ENCODE assay signal across 10 mouse cellular contexts in the genomic region with DNA sequence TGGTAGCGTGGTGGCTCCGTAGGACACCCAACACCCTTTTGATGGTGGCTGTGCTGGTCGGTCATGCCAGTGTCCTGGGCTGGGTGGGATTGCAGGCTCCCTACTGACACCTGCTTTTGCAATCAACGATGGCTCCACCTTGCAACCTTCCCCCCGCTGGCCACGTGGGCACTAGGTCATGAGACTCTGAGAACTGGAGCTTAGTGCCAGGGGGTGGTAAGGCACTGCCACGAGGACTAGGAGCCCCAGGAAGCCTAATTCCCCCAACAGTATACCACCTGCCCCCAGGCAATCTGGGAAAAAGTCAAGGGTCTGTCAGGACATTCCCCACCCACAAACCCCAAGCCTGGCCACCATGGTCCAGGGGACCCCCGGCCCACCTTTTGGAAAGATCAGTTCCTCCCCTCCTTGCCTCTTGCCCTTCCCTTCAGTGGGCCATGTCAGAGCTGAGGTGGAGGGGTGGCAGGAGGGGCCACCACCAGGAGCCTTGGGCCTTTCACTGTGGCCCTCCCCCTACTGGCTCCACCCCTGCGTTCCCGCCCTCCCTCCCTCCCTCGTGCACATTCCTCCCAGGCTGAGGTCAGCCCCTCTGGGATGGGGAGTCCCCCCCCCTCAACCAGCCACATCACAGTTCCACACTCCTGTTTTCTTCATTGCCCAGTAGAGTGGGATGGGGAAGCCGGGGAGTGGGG. TPM values are rescaled to one million over a fixed set of nuclear protein-coding genes. Genes with fewer than 3 reads are reported as not detected.
DNase-seq lines count a peak whose midpoint lies in the region; ATAC-seq lines count a peak whose summit lies in the region.
"Had no signal": no experiment of that assay in that cellular context is flagged by ENCODE, and none has a peak within 500 bp of the region (broad histone marks: within the 10 kb centered on the region; RNA-seq: fewer than 3 reads in every experiment).

A gene (minus strand): TSS at position 489 of the 692 bp plus-strand sequence.

- H3K9me3 ChIP-seq in forebrain, embryonic 13.5 days (replicated peaks) = no peaks in the 10 kb centered on the region
- H3K9me3 ChIP-seq in forebrain, embryonic 14.5 days (replicated peaks; ENCODE audit: control insufficient read depth, low read length) = no peaks in the 10 kb centered on the region
- no peaks in the 10 kb centered on the region for H3K9me3 ChIP-seq in embryonic facial prominence, embryonic 12.5 days
- no peaks in the 10 kb centered on the region for H3K9me3 ChIP-seq in limb, embryonic 13.5 days

- H3K36me3 ChIP-seq in forebrain, embryonic 13.5 days (ENCODE audit: poor library complexity, severe bottlenecking) = peaks cover 4% of the 10 kb centered on the region
- peaks cover 3% of the 10 kb centered on the region; the same call in 1 of the 2 replicates for H3K36me3 ChIP-seq in forebrain, embryonic 14.5 days (ENCODE audit: control insufficient read depth, insufficient read depth, low read length)
- H3K36me3 ChIP-seq in embryonic facial prominence, embryonic 12.5 days = 0 out of 2 replicates have a peak, but pooled peaks cover 2% of the 10 kb centered on the region
- peaks cover 3% of the 10 kb centered on the region for H3K36me3 ChIP-seq in limb, embryonic 13.5 days

- H3K9ac ChIP-seq in forebrain, embryonic 13.5 days = 0 out of 2 replicates have a peak within 1 kb of the TSS, but pooled peaks have one; percentile 12
- H3K9ac ChIP-seq in forebrain, embryonic 14.5 days (ENCODE audit: low read length) = no peak within 1 kb of the TSS
- H3K9ac ChIP-seq in embryonic facial prominence, embryonic 12.5 days = no peak within 1 kb of the TSS
- H3K9ac ChIP-seq in limb, embryonic 13.5 days = peak within 1 kb of the TSS; percentile 35

- no peak within 1 kb of the TSS for H3K4me3 ChIP-seq in forebrain, embryonic 13.5 days
- no peak within 1 kb of the TSS for H3K4me3 ChIP-seq in forebrain, embryonic 14.5 days (ENCODE audit: low read depth, low read length)
- no peak within 1 kb of the TSS for H3K4me3 ChIP-seq in embryonic facial prominence, embryonic 12.5 days
- no peak within 1 kb of the TSS for H3K4me3 ChIP-seq in limb, embryonic 13.5 days

- H3K4me1 ChIP-seq in forebrain, embryonic 13.5 days = peaks cover 73% of the 10 kb centered on the region
- H3K4me1 ChIP-seq in forebrain, embryonic 14.5 days (ENCODE audit: control insufficient read depth, insufficient read depth, low read length) = peaks cover 20% of the 10 kb centered on the region
- peaks cover 62% of the 10 kb centered on the region for H3K4me1 ChIP-seq in embryonic facial prominence, embryonic 12.5 days
- peaks cover 88% of the 10 kb centered on the region for H3K4me1 ChIP-seq in limb, embryonic 13.5 days

- H3K4me2 ChIP-seq in forebrain, embryonic 13.5 days = no peak within 1 kb of the TSS
- H3K4me2 ChIP-seq in forebrain, embryonic 14.5 days (ENCODE audit: low read length) = no peak within 1 kb of the TSS
- peak within 1 kb of the TSS; percentile 5; the same call in 1 of the 2 replicates for H3K4me2 ChIP-seq in embryonic facial prominence, embryonic 12.5 days (replicated peaks)
- peak within 1 kb of the TSS; percentile 63 for H3K4me2 ChIP-seq in limb, embryonic 13.5 days (replicated peaks)

- H3K27ac ChIP-seq in forebrain, embryonic 13.5 days = 0 out of 2 replicates have a peak within 1 kb of the TSS, but pooled peaks have one; percentile 5
- no peak within 1 kb of the TSS for H3K27ac ChIP-seq in forebrain, embryonic 14.5 days (ENCODE audit: low read depth, low read length)
- peak within 1 kb of the TSS; percentile 17; the same call in 1 of the 2 replicates for H3K27ac ChIP-seq in embryonic facial prominence, embryonic 12.5 days
- H3K27ac ChIP-seq in limb, embryonic 13.5 days = peak within 1 kb of the TSS; percentile 67

- DNase-seq in forebrain, embryonic 14.5 days (ENCODE audit: low spot score) = no peak
- no peak for DNase-seq in heart, postnatal 36 days
- no peak for DNase-seq in cerebellum, adult 11-12 months
- no peak for DNase-seq in layer of hippocampus, adult 9-10 months (ENCODE audit: low spot score)
- DNase-seq in frontal cortex, postnatal 36 days (ENCODE audit: low spot score in 2 of 2) = no peak

- intact Hi-C loops in heart, postnatal 36 days (cut with DNase I) = no loop called here

- no peaks in the 10 kb centered on the region for H3K27me3 ChIP-seq in forebrain, embryonic 13.5 days
- no peaks in the 10 kb centered on the region for H3K27me3 ChIP-seq in forebrain, embryonic 14.5 days (replicated peaks; ENCODE audit: control insufficient read depth, insufficient read depth, low read length)
- H3K27me3 ChIP-seq in embryonic facial prominence, embryonic 12.5 days = no peaks in the 10 kb centered on the region
- H3K27me3 ChIP-seq in limb, embryonic 13.5 days = no peaks in the 10 kb centered on the region

- ATAC-seq in forebrain, embryonic 13.5 days = no peak
- ATAC-seq in forebrain, embryonic 14.5 days = no peak
- ATAC-seq in embryonic facial prominence, embryonic 12.5 days (ENCODE audit: insufficient number of reproducible peaks, insufficient read depth, low FRiP score, low TSS enrichment) = no peak
- ATAC-seq in limb, embryonic 13.5 days (ENCODE audit: low FRiP score, low read depth) = peak; percentile 14; the same call in 1 of the 2 replicates
- ATAC-seq: CD4-positive, CD25-positive, alpha-beta regulatory T cell, adult 4 months had no signal

- 43% methylated on average over 12 of the region's 12 CpGs for WGBS in forebrain, embryonic 13.5 days
- WGBS in forebrain, embryonic 14.5 days = 39% methylated on average over 12 of the region's 12 CpGs
- 37% methylated on average over 12 of the region's 12 CpGs for WGBS in embryonic facial prominence, embryonic 12.5 days
- WGBS in limb, embryonic 13.5 days = 38% methylated on average over 11 of the region's 12 CpGs

RNA-seq across cellular contexts. Expression of the gene that starts here (rescaled TPM):
- 1.8 and 2.0 TPM in 2 replicates for polyA plus RNA-seq in forebrain, embryonic 13.5 days (2015; fragmentation: Nextera tagmentation; extraction: Ambion mirVana)
- 0.85 and 1.3 TPM in 2 replicates for polyA plus RNA-seq in forebrain, embryonic 14.5 days (2014; fragmentation: Nextera tagmentation; extraction: Ambion mirVana)
- 3.8 and 6.9 TPM in 2 replicates for polyA plus RNA-seq in embryonic facial prominence, embryonic 12.5 days (2016; fragmentation: Nextera tagmentation; extraction: Ambion mirVana)
- total RNA-seq in heart, postnatal 36 days (2021) = 10 to 100 TPM; 18.5 to 22.0 TPM
- 8.0 and 8.6 TPM in 2 replicates for polyA plus RNA-seq in limb, embryonic 13.5 days (2015; fragmentation: Nextera tagmentation; extraction: Ambion mirVana)
- total RNA-seq: common myeloid progenitor, adult 5-6 weeks had no signal
- polyA plus RNA-seq: CD4-positive, CD25-positive, alpha-beta regulatory T cell, adult 4 months had no signal

Comparison
In these comparisons a context has a peak if more than half of its experiments do, and no peak if none do; other contexts are left out.
1. H3K9ac ChIP-seq: peak in forebrain, embryonic 13.5 days (single experiment) and limb, embryonic 13.5 days (single experiment); none in forebrain, embryonic 14.5 days (single experiment) and embryonic facial prominence, embryonic 12.5 days (single experiment).
2. H3K4me2 ChIP-seq: peak in embryonic facial prominence, embryonic 12.5 days (single experiment) and limb, embryonic 13.5 days (single experiment); none in forebrain, embryonic 13.5 days (single experiment) and forebrain, embryonic 14.5 days (single experiment).